Mouse (Mus musculus) megakaryocyte progenitor cell, adult 5-6 weeks (primary cell): ENCODE data around the gene Zc3h12c. TPM values are rescaled to one million over a fixed set of nuclear protein-coding genes. Genes with fewer than 3 reads are reported as not detected.

Source experiments
- ATAC-seq: replicated peaks from 2 replicates; pipeline ENCODE4 v1.8.0; 2016; ENCODE audit warnings: mild to moderate bottlenecking, moderate TSS enrichment, inconsistent platforms; ENCODE audit not compliant: poor library complexity
- total RNA-seq, 2 experiments: library from RNA; stranded (forward) in 1 of 2; stranded (reverse) in 1 of 2; fragments of 157-497, 149-512 nt in 1 of 2; fragments of 200-1000 nt in 1 of 2; gene quantifications; 2 replicates each; pipeline versions ENCODE4 v1.2.3 to v1.2.4; 2015 to 2017

Zc3h12c gene
- total RNA-seq, 2 experiments from 2014 or later: 4.3 TPM

DNA sequence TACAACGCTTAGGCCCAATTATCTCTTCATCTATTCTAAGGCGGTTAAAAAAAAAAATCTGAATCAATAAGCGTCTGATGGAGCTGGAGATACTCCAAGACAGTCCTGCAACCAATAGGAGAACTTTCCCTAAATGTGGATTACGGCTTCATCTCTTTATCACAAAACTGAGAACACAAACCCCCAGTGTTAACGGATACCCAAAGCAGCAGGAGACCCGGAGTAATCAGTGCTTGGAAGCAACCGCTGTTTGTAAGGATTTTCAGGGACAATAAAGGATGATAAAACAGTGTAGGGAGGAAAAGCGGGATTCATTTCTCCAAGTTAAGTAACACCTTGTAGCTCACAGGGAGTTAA, 888 bp downstream of the Zc3h12c start:
- ATAC-seq: no peak

DNA sequence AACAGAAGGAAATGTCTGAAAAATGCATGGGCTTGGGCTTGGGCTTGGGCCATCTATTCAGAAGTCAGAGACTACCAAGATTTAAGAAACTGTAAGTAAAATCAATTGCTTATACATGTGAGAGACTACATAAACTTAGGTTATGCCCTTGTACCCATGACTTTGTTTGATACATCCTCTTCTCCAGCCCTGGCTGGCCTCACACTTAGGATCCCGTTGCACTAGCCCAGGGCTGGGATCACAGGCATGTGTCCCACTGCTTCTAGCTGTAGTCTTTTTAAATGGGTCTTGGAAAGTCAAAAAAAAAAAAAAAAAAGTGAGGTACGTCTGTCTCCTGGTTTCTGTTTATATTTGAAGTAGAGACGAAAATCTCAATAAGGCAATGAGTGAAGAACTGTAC, 1.3 kb downstream of the Zc3h12c start:
- ATAC-seq: no peak

DNA sequence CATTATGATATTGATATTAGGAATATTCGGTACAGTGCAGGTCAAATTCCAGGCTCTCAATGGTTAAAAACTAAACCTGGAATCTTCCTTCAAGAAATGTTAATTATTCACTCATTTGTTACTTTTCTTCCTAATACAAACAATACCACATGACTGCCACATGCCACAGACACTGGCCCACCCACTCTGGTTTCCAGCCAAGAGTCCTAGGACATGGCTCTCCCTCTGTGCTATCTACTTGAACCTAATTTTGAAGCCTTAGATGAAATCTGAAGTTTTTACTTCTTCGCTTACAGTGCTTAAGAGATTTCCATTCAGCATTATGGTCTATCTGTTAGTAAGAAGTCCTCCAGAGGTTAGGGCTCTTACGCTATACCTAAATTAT, 2.7 kb downstream of the Zc3h12c start:
- ATAC-seq: no peak

DNA sequence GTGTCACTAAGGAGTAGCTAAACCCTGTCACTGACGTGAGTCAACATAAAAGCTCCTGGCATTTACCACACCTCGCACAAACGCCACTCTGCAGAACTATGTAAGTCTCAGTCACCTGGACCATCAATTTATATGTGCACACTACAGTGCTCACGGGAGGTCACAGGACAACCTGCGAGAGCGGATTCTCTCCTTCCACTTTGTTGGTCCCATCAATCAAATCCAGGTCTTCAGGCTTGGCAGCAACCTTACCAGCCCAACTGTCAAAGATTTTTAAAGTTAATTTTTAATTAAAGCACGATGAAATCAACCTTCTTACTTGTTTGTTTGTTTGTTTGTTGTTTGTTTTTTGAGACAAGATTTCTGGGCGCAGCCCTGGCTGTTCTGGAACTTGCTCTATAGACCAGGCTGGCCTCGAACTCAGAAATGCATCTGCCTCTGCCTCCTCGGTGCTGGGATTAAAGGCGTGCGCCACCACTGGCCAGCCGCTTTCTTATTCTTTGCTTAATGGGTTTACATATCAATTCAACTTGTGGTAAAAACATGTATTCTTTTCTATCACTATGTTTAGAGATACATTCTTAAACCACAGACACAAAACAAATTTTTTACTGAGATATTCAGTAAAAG, 3.2 kb downstream of the Zc3h12c start:
- no peak for ATAC-seq

DNA sequence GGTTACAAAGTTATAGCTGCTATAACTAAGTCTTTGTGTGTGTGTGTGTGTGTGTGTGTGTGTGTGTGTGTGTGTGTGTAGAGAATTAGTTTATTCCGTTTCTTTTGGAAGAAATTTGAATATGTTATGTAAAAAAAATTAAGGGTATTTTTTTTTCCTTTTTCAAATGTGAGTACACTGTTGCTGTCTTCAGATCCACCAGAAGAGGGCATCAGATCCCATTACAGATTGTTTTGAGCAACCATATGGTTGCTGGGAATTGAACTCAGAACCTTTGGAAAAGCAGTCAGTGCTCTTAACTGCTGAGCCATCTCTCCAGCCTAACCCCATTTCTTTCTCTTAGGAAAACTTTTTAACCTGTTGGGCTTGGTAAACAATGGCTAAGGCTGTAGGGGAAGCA, 7.9 kb downstream of the Zc3h12c start:
- ATAC-seq: no peak

DNA sequence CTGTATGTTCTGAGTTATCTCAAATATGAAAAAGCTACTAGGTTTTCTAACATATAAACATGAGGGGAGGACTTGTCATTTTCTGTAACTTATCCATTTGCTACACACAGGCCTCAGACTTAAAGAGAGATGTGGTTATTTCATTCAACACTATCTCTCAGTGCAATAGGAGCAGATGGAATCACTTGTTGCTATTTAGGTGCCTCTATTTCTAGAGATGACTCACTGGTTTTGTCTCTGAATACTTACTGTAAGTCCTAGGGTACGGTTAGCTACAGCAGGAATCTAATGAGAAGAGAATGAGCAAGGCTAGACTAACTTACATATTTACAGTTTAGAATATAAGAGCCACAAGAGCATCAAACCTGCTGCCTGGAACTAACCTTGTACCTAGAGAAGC, 9.8 kb downstream of the Zc3h12c start:
- no peak for ATAC-seq

DNA sequence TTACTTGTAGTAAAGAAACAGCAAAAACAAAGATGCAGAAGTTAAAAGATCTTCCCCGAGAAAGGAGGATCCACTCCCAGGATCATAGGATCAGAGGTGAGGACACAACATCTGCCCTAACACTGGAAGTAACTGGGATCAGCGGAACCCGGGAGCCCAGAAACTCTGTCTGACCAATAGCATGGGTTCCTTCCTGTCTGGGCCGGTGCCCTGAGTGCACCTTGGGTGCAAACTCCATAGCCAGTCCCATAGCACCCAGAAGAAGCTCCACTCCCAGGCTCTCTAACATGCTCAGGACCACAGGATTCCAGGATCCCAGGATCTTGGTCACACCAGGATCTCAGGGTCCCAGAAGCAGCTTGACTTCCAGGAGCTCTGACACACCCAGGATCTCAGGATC, 13.0 kb downstream of the Zc3h12c start:
- ATAC-seq: no peak

DNA sequence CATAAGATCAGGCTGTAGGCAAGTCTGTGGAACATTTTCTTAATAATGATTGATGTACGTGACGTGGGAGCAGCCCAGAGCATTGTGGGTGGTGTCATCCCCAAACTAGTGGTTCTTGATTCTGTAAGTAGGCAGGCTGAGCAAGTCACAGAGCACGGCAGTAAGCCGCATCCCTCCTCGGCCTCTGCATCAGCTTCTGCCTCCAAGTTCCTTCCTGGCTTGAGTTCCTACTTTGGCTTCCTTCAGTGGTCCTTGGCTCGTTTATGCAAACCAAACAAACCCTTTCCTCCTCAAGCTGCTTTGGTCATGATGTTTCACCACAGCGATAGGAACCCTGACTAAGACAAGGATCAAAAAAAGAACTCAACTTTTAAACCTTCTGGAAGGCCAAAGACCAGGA, 14.1 kb downstream of the Zc3h12c start:
- ATAC-seq: 0 out of 2 replicates have a peak, but pooled peaks have one; percentile 31

DNA sequence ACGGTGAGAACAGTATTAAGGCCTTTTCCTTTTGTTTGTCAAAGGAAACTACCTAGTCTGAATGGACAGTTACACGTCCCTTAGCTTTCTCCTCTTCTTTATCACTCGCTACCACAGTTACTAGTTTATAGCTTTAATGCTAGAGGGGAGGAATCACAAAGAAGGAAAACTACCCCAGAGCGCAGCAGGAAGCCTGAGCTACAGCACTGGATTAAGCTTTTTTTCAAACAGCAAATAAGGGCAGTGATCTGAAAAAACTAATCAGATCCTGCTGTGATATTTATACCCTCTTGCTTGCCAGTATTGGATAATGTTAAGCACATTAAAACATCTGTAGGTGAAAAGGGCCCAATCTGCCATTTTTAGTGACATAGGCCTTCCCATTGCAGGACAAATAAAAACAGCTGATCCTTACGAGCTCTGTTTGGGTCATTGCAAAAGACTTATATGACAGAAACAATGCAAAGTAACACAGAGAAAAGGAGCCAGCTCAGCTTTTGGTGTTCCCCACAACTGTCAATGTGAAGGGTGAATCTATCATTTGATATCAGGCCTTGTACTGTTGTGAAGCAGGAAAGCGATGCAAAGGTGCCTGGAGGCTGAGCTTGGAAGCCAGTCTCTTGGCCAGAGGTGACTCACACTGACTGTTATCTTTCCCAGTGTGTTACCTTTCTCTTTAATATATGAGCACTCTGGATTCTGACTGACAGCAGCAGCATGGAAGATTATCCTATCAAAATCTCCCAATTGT, 16.1 kb downstream of the Zc3h12c start:
- ATAC-seq: no peak

DNA sequence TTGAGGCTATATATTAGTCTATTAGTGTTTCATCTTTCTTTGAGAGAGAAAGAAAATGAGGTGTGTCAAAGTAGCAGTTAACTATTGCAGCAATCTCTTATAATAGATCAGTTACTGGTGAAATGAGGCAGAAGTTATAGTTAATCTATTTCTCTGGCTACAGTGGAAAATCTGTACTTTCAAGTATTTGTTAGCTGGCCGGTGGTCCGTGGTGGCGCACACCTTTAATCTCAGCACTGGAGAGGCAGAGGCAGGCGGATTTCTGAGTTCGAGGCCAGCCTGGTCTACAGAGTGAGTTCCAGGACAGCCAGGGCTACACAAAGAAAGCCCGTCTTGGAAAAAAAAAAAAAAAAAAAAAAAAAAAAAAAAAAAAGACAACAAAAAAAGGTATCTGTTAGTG, 18.6 kb downstream of the Zc3h12c start:
- ATAC-seq: no peak

DNA sequence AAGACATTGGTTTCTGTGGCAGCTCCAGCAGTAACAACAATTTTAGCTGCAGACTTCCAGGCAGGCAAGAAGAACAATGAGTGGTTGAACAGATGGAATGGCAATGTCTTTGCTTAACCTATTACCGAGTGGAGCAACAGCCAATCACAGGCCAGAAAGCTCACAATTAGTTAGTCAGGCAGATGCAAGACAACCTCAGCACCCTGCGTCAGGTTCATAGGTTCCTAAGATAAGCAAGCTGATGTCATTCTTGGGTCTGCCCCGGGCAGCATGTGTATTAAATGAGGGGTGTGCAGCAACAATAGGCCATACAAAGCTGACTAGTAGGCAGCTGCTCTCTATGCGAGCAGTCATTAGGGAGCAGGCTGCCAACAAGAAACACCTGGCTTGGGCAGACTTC, 19.1 kb downstream of the Zc3h12c start:
- ATAC-seq: no peak

DNA sequence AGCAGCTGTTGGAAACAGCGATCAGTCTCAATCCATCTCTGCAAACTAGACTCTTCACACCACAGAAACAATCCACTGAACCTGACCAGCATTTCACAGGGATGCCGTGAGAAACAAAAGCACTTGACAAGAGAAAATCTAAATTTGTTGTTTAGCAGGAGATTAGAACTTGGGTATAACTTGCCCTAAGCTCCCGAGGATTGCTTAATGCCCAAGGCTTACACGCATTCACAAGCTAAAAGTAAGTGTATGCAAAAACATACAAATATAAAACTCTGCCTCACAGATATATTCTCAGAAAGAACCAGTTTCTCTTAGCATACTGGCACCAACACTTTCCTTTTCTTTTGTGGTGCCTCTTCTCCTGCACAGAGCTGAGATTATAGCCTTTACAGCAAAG, 19.5 kb downstream of the Zc3h12c start:
- no peak for ATAC-seq

DNA sequence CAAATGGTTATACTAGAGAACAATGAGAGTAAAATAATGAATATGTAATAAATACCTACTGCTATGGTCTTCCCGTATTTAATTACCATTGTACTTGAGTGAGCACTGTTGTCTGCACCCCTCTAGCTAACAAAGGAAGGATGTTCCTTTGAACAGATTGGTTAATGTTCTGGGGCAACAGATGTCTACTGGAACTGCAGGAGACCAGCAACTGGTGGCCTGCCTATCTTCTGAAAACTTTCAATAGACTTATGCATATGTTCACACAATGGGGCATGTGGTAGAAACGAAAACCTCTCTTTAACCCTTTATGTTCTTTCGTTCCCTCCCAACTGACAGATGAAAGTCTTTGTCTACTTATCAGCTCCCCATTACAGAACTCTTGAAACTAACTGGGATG, 20.1 kb downstream of the Zc3h12c start:
- ATAC-seq: no peak

DNA sequence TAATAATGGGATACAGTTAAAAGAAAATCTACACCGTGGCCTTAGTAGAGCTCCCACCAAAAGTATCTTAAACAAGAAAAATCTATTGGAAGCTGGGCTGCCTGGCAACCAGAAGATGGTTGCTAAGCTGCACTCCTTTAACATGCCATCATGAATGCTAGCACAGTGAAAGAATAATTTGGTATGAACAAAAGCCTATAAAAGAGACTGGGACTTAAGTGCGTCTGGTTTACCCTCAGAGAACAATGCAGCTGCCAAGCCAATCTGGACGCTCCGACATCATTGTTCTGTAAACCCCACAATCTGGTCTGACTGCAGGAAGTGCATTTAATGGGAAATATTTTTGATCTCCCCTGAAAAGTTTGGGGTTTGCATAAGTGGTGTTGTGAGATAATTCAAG, 22.1 kb downstream of the Zc3h12c start:
- ATAC-seq: no peak

DNA sequence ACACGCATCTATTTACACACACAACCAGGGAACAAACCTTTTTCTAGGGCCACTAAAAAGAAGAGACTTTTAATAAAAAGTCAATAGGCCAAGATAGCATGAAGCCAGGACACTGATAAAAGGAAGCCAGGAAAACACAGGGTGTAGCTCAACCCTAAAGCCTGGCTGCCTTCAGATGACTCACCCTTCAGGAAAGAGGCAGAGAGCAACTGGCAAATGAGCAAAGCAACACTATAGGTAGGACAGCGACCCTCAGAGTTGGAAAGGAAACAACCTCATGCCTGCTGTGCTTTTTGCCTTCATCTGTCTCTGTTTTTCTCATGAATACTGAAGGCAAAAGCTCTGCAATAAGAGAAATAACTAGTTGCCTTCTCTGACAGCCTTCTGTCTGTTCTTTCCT, 35.6 kb downstream of the Zc3h12c start:
- ATAC-seq: peak; percentile 42; the same call in 1 of the 2 replicates

DNA sequence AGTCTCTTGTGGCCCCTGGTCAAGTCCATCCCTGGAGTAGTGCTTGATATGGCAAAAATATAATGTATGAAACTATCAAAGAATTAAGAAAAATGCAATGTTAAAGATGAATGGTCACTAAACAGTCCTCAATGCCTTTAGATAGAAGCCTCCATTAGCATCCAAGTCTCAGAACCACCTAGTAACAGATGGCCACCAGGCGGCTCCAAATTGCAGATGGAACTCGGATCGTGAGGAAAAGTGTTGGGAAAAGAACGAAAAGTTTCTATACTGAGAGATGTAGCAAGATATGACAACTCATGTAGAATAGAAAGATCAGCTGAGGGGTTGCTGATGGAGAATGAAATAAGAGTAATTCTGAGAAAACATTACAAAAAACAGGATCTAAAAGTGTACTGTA, 38.0 kb downstream of the Zc3h12c start:
- ATAC-seq: no peak

DNA sequence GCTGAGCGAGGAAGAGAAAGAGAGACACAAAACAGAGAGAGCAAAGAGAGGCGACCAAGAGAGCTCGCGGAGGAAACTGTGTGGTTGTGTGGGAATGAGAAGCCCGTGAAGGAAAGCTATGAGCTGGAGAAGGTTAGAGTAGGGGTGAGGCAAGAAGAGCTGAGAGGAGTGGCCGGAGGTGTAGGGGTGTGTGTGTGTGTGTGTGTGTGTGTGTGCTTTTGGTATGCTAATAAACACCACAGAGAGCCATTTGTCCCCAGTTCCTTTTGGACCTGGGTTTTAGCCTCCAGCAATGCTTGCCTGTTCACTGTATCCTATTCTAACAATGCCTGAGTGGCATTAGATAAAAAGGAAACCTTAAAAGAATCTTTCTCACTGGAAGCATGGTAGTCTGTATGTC, 43.1 kb downstream of the Zc3h12c start:
- no peak for ATAC-seq

DNA sequence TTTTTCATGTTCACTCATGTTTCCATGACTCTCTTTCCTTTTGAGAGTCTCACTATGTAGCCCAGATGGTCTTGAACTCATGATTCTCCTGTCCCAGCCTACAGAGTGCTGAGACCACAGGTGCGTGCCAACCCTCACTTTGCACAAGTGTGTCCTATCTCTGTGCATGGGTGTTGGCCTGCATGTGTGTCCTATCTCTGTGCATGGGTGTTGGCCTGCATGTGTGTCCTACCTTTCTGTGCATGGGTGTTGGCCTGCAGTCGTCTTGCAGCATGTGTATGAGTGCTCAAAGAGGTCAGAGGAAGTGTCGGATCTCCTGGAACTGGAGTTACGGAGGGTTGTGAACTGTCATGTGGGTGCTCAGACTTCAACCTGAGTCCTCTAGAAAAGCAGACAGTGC, 49.2 kb downstream of the Zc3h12c start:
- ATAC-seq: peak; percentile 20; the same call in 1 of the 2 replicates

DNA sequence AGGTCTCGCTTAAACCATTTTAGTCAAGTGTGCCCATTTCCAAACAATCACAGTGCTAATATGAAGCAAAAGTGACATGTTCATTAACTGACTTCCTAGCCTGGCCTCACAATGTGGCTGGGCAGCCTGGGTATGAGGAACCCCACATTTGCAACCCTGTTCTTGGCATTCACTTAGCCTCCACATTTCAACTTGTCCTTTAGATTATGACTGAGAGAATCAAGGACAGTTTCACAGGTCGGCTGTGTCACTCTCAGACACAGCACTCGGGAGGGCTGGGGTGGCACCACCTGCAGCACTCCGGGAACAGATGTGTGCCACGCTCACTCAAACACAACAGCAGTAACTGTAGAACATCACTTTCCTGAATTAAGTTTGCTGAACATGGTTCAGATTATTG, 55.3 kb downstream of the Zc3h12c start:
- ATAC-seq: no peak

DNA sequence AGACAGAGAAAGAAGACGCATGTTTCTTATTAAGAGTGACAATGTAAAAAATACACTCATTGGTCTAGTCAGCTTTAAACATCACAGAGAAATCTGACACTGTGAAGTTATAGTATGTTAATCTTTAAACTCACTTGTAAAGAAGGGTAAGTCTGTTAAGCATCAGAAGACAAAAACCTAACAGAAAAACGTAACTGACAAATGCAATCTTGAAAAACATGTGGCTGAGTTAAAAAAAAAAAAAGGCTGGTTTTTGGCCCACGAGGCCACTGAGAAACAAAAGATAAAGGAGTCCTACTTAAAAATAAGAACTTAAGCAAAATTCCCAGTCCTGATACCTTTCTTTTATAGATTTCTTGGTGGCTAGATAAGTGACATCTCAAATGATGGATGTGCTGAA, 57.6 kb downstream of the Zc3h12c start:
- ATAC-seq: peak; percentile 68

DNA sequence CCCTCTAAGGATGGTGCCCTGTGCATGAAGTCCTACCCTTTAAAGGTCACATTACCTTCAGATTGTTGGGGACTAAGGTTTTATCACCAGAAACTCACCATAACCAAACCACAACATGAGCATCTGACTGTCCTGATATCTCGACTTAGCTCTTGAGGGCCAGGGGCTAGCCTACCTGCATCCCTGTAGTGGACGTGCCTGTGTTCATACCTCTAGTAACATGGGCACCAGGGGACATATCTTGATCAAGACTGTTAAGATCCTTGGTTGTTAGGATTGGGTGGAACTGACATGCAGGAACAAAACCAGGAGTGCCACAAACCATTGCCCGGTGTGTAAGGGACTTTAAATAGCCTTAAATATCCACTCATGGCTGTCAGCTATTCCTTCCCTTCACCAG, 61.2 kb downstream of the Zc3h12c start:
- ATAC-seq: no peak

DNA sequence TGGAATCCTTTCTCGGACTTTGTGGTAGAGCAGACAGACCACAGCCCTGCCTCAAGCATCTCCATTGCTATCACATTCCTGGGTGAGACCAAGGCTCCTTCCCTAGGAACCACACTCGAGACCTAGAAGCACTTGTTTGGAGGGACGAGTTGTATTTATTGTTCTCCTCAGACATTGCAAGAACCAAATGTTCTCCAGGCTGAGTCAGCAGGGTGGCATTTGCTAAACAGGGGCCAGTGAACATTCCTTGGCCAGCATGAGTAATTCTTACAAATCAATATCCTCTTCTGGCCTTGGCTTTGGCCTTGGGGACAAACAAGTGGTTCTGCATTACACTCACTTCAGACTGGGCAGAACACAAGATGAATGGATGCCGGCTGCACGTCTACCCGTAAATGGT, 62.9 kb downstream of the Zc3h12c start:
- no peak for ATAC-seq

DNA sequence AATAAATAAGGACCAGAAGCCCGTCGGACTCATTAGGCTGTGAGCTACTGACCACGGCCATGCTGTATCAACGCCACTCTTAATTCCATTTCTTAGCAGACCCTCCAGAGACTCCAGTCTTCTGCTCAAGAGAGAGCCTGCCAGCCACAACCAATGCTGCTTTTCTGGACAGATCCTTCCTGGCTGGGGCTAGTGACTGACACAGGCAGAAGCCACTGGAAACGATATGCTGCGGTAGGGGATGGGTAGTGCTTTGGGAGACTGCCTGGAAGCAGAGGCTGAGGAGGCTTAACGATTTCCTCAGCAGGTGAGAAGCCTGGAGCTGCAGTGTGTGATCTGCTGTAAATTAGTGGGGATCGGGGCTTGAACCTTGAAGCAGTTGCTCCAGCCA, 64.2 kb downstream of the Zc3h12c start:
- peak; percentile 17 for ATAC-seq
